Mouse (Mus musculus) T-helper 1 cell (primary cell): ENCODE results near the gene Ciapin1.

Source experiments
- in situ Hi-C: fragments of 300-600 bp; cut with MboI, MseI; formaldehyde crosslinking; loops from one replicate; pipeline ENCODE4 v1.15.1; 2025; ENCODE audit warnings: high pct_unique_total_duplicates

Ciapin1 gene

GRCm38 (mm10) chr8:94807506-94807905 is 30.7 kb downstream of the Ciapin1 start:
- in situ Hi-C loops: loop anchor here (5.0 kb wide), 1 partner anchor 100 kb away; no protein-coding TSS in a partner anchor

GRCm38 (mm10) chr8:94805811-94806210 is 32.3 kb downstream of the Ciapin1 start:
- in situ Hi-C loops: loop anchor here (5.0 kb wide), 1 partner anchor 99 kb away; no protein-coding TSS in a partner anchor

GRCm38 (mm10) chr8:94804546-94805340 is 33.4 kb downstream of the Ciapin1 start:
- in situ Hi-C loops: loop anchor here (5.0 kb wide), 1 partner anchor 97 kb away; no protein-coding TSS in a partner anchor

DNA sequence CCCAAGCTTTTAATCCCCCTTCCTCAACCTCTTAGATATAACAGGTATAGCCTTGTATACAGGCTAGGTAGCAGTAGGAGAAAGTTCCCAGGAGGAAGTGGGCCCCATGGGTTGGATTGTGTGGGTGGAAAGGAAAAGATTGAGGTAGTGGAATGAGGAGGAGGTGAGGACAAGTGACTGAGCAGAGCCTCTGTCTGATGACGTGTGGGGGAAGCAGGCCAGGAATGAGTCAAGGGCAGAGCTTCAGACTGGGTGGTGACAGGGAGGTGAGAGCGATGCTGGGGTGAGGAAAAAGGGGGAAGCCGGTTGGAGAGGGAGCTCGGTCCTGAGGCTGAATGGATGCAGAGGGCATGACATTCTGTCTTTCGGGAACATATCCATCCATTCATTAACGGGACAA is 34.6 kb downstream of the Ciapin1 start:
- in situ Hi-C loops: no loop called here

DNA sequence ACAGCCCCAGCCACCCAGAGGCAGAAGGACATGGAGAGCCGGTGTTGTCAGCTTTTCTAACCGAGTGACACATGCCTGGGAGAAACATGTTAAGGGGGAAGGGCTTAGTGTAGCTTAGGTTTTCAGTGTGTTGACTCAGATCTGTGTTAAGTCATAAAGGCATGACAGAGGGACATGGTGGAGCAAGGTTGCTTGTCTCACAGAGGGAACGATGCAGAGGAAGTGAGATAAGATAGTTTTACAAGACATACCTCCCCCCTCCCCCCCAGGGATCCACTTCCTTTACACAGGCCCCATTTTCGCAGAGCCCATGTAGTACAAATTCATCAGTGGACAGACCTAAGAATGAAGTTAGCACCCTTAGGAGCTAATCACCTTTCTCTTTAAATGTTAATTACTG is 35.8 kb downstream of the Ciapin1 start:
- in situ Hi-C loops: no loop called here

- in situ Hi-C loops: no loop called here
These were observed 36.7 kb downstream of the Ciapin1 start for GRCm38 (mm10) chr8:94801293-94802095.

GRCm38 (mm10) chr8:94800278-94800968 is 37.7 kb downstream of the Ciapin1 start:
- in situ Hi-C loops: no loop called here

- in situ Hi-C loops: no loop called here
These were observed 43.4 kb downstream of the Ciapin1 start for GRCm38 (mm10) chr8:94794782-94795181.

- in situ Hi-C loops: no loop called here
These were observed 43.8 kb downstream of the Ciapin1 start for GRCm38 (mm10) chr8:94794368-94794767.

- in situ Hi-C loops: no loop called here
These were observed 48.8 kb downstream of the Ciapin1 start for GRCm38 (mm10) chr8:94789256-94789955.

DNA sequence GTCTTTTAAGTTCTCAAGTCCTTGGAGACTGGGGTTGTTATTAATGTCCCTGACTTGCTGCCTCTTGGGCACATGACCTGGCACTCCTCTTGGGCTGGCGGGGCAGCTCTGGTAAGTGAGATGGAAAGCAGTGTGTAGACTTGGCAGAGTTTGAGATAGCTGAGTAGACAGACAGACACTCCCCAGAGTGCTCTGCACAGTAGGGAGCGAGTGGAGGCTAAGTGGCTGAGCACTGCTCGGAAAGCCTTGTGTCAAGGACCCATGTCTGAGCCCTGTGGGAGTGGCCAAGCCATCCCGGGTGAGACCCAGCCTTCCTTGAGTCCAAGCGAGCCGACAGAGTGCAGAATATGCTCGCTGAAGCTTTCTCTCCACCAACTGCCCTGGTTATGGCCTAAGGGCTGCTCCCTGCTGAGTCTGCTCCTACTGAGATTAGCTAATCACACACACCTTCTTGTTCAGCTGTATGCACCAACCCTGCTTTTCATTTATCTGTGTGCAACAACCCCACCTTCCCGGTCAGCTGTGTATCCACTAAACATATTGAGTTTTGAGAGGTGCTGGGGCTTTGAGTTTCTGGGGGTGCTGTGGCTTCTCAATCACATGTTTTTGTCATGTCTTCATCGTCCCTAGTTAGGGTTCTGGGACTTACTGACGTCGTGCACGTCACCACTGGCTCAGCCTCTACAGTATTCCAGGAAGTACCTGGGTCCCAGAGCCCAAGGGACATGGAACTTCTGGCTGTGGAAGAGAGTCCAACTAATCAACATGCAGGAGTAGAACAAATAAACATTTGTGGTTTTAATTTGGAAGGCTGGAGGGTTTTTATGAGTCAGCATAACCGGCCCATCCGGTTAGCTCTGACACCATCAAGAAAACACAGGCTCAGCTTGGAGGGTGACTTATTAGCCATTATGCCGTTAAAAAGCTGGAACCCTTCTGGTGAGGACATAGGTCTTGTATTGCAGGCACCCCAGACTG is 50.3 kb downstream of the Ciapin1 start:
- in situ Hi-C loops: no loop called here

DNA sequence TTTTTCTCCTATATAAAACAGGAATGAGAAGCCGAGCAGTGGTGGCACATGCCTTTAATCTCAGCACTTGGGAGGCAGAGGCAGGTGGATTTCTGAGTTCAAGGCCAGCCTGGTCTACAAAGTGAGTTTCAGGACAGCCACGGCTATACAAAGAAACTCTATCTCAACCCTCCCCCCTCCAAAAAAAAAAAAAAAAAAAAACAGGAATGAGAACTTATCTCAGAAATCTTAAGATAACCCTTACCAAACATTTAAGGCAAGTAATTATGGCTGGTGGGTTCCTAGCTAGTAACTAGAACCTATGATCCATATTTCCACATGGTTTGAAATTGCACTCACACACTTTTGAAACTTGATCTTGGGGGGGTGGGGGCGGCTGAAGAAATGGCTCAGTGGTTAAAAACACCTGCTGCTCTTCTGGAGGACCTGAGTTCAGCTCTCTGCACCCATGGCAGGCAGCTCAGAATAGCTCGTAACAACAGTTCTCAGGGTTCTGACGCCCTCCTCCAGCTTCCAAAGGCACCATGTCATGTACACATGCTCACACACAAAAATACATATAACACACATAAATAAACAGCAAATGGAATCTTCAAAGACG is 52.1 kb downstream of the Ciapin1 start:
- in situ Hi-C loops: no loop called here

DNA sequence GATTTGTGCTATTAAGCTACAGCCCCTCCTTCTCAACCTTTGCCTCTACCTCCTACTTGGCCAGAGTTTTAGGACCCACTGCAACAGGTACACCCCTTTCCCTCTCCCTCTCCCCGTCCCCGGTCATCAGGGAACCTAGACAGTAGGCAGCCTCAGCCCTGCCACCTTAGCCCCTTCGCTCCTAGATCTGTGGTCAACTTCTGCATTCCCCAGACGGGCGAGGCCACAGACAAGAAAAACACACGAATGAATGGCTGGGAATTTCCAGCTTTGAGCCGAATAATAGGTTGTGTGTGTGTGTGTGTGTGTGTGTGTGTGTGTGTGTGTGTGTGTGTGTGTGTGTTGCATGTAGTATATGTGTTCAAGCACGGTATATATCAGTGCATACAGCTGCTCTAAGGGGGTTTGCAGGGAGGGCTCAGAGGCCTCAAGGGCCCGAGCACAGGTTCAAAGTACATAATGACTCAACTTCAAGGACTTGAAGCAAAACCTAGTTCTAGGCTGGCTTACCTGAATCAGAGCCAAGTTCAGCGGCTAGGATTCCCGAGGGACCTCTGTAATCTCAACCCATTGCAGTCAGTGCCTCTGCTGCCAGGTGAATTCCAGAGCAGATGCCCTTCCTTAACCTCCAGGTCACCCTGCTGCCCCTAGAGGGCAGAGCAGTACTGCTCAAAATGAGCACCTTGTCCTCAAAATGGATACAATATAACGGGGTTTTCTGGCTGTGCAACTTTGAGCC is 52.7 kb downstream of the Ciapin1 start:
- in situ Hi-C loops: no loop called here

DNA sequence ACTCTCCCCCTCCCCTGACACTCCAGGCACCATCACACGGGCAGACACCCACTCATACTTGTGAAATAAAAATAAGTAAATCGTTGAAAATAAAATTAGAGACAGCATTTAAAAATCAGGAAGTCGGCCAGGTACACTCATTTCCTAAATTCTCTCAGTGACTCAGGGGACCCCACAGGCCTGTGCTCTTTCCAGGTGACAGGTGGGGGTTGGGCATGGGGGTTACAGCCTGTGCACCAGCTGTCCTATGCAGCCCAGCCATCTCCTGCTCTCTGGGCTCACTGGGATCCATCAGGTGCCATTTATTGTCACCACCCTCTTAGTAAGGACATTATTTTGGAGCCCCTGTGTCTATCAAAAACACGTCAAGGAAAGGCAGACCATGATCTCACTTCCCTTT is 54.3 kb downstream of the Ciapin1 start:
- in situ Hi-C loops: loop anchor here (5.0 kb wide), 1 partner anchor 33 kb away; no protein-coding TSS in a partner anchor

DNA sequence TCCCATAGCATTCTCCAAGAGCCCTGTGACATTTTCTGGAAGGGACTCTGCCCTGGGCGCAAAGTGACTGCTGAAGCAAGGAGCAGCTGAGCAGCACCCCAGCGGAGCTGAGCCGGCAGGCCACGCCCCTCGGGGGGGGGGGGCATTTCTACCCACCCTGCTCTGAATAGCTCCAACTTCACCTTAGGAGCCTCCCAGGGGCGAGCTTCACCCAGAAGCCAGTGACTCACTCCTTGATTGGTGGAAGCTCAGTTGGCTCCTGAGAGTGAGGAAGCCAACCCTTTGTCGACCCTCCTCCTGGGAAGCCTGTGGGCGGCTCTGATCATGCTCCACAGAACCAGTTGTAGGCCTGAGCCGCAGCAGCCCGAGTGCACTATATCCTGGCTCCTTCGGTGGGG is 56.3 kb downstream of the Ciapin1 start:
- in situ Hi-C loops: loop anchor here (5.0 kb wide), 1 partner anchor 35 kb away; no protein-coding TSS in a partner anchor

DNA sequence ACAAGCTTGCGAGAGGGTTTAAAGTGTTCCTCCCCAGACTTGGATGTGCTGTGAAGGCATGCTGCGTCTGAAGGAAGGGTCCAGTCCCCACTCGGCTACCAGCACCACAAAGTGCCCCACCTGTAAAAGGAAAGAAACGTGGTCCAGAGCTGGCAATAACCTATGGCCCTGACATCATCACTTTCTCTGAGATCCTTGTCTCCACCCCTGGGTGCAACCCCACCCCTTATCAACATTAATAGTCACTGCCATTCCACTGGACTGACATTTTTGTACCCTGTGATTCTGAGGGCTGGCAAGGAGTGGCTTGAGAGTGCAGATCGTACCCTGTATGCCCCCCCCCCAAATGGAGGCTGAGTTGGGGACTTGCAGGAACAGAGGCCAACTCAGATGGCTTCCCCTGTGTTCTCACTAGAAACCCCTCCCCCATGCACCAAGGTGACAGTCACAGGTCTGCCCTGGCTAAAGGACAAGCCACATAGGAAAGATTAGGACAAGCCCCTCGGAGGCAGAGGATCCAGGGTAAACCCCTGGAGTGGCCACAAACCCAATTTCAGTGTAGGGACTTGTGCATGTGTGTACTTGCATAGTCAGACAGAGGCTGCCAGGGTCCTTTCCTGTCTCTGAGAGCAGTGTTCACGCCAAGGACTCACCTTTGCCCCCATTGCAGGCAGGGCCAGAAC is 56.9 kb downstream of the Ciapin1 start:
- in situ Hi-C loops: loop anchor here (5.0 kb wide), 1 partner anchor 36 kb away; no protein-coding TSS in a partner anchor

DNA sequence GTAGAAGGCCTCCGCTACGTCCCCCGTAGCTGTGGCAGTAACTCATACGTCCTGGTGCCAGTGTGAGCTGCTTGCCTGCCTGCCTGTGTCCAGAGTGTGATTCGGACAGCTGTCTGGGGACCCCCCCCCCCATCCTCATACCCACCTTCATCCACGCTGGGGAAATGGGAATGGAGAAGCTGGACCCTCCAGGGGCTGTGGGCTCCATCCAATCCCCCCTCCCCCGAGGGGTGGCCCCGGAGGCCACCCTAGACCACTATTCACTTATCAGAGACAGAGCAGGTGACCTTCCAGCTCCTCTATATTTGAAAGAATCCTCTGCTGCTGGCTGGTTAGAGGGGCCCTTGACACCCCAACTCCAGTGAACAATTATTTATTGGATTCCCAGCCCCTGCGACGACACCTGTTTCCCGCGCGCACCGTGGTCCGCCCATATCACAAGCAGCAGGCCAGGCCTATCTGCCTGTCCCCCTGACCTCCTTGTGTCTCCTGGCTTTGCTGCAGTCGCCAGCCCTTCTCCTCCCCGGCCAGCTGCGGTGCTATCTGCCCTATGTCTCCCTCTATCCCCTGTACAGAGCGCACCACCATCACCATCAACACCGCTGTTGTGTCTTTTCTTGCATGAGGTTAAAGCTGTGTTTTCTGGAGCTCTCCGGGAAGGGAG is 57.5 kb downstream of the Ciapin1 start:
- in situ Hi-C loops: loop anchor here (5.0 kb wide), 1 partner anchor 37 kb away; no protein-coding TSS in a partner anchor
